Mouse (Mus musculus) sigmoid colon, adult 10 weeks (tissue): ENCODE results near the gene Dpp10. TPM values are rescaled to one million over a fixed set of nuclear protein-coding genes. Genes with fewer than 3 reads are reported as not detected.

Experiments
- polyA plus RNA-seq: library from polyadenylated mRNA; stranded (reverse); fragments of 350-450 nt; fragmentation: Illumina TruSeq; extraction: RNeasy Lipid Tissue Mini Kit (QIAGEN cat#74804); gene quantifications from one replicate; pipeline ENCODE4 v1.2.3, GENCODE M21; 2014; ENCODE audit warnings: low read depth, low replicate concordance

Gene Dpp10
- polyA plus RNA-seq, result 12.5 TPM

DNA sequence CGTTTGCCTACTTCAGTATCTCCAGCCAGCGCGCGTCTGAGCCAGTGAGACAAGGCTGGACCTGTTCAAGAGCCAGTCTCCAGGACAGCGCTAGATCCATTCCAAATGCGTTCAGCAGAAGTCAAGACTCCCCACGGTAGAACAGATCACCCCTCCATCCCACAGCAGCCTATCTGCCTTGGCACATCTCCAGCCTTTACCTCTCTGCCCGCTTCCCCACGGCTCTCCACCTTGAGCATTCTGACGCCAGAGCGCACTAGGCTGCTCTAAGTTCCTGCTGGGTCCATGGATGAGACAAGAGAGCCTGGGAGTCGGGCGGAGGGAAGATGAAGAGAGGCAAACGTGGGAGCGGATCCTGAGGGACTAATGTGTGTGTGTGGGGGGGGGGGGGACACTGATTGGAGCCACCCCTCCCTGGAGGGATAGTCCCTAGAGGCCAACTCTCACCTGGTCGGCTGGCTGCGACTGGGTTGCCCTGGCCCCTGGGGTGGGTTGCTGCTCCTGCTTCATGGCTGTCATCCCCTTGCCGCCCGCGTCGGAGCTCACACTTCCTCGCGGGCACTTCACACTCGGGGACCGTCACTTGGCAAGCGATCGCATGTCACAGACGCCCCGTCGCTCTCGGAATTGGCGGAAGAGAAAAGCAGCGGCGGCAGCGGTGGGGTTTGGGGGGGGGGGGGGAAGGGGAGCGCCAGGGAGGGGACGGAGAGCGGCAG lies at the start of gene Dpp10:
Gene Dpp10 (minus strand): TSS at position 635 of the 716 bp plus-strand sequence.

